Mouse (Mus musculus) embryonic facial prominence, embryonic 10.5 days (tissue): ENCODE data around the gene Utp4. TPM values are rescaled to one million over a fixed set of nuclear protein-coding genes. Genes with fewer than 3 reads are reported as not detected.

Source experiments
- DNase-seq: peaks from one replicate; pipeline ENCODE4 v3.0.0-alpha.2; 2017; ENCODE audit warnings: low spot score
- H3K27ac ChIP-seq: fragments of 300-500 bp; sonication (generic); replicated peaks from 2 replicates; pipeline ENCODE4 v1.5.1; 2016; ENCODE audit warnings: mild to moderate bottlenecking
- H3K27me3 ChIP-seq: fragments of 300-500 bp; sonication (generic); replicated peaks from 2 replicates; pipeline ENCODE4 v1.6.1; 2016; ENCODE audit warnings: low read depth, mild to moderate bottlenecking; ENCODE audit not compliant: poor library complexity, severe bottlenecking
- H3K36me3 ChIP-seq: fragments of 300-500 bp; sonication (generic); replicated peaks from 2 replicates; pipeline ENCODE4 v1.6.1; 2016; ENCODE audit warnings: mild to moderate bottlenecking, moderate library complexity
- H3K4me1 ChIP-seq: fragments of 300-500 bp; sonication (generic); 2 replicates; pipeline ENCODE4 v1.6.1; 2016
- H3K4me3 ChIP-seq: fragments of 300-500 bp; sonication (generic); 2 replicates; pipeline ENCODE4 v1.5.1; 2016; ENCODE audit warnings: mild to moderate bottlenecking, moderate library complexity
- H3K9me3 ChIP-seq: fragments of 300-500 bp; sonication (generic); 2 replicates; pipeline ENCODE4 v1.6.1; 2016; ENCODE audit warnings: mild to moderate bottlenecking
- WGBS: fragments of 180-500 bp; shearing (Covaris S2); methylation state at CpG from one replicate; pipeline ENCODE4 v1.1.7; 2016; 5-methylcytosine and 5-hydroxymethylcytosine counted together
- polyA plus RNA-seq: library from polyadenylated mRNA; unstranded; fragments of >200 nt; fragmentation: Nextera tagmentation; extraction: Ambion mirVana; gene quantifications from 2 replicates; pipeline ENCODE4 v1.2.1, GENCODE M21; 2016

Gene Utp4
- polyA plus RNA-seq, 1 experiment from 2014 or later: 100 TPM

- Histone ChIP-seq H3K27ac (no peak overlapping the region), H3K4me1 (peaks cover 49% of the 10 kb centered on the region), H3K4me3 (no peak overlapping the region), H3K9me3 (no peaks in the 10 kb centered on the region), H3K27me3 (peaks cover 23% of the 10 kb centered on the region), H3K36me3 (0 out of 2 replicates have a peak, but pooled peaks cover 2% of the 10 kb centered on the region)
- DNase-seq: no peak
- 77% methylated on average over 16 of the region's 16 CpGs for WGBS
Observed at GRCm38 (mm10) chr8:106934226-106934977, 41.0 kb downstream of the Utp4 start.

DNA sequence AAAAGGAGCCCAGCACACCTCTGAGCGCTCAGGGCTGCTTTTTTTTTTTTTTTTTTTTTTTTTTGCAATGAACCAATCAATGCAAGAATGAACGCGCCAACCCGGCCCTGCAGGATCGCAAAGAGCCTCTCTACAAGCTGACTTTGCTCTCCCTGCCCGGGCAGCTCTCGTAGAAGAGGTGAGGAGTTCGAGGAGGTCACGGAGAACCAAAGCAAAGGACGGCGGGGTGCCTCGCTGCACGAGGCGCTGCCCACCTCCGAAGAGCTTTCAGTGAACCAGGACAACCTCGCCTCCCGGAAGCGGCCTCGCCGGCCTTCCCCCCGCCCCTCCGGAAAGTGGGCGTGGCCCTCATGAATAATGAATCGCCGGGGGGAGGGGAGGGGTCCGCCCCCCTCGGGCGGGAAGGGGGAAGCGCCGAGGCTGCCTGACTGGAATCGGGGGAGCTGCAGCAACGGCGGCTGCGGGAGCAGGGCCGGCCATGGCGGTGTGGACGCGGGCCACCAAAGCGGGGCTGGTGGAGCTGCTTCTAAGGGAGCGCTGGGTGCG lies 42.0 kb downstream of the Utp4 start, which contains the start of gene Sntb2:
Sntb2 (plus strand) TSS at position 427 of the 546 bp plus-strand sequence.
- Histone ChIP-seq H3K9me3 (no peaks in the 10 kb centered on the region), H3K36me3 (0 out of 2 replicates have a peak, but pooled peaks cover 3% of the 10 kb centered on the region), H3K27me3 (peaks cover 23% of the 10 kb centered on the region), H3K27ac (peak within 1 kb of the TSS; percentile 96), H3K4me1 (peaks cover 47% of the 10 kb centered on the region), H3K4me3 (peak within 1 kb of the TSS; percentile 95)
- WGBS: under 1% methylated on average over 41 of the region's 41 CpGs
- DNase-seq: peak; percentile 98

DNA sequence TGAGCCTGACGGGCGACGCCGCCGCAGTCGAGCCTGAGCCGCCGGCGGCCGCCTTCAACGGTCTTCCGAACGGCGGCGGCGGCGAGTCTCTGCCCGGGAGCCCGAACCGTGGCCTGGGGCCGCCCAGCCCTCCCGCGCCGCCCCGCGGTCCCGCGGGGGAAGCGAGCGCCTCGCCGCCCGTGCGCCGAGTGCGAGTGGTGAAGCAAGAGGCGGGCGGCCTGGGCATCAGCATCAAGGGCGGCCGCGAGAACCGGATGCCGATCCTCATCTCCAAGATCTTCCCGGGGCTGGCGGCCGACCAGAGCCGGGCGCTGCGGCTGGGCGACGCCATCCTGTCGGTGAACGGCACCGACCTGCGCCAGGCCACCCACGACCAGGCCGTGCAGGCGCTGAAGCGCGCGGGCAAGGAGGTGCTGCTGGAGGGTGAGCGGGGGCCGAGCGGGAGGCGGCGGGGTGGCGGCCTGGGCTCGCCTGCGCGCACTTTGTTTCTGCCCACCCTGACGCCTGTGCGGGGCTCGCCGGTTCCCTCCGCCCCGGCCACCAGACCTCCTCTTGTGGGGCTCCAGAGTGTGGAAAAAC lies 42.6 kb downstream of the Utp4 start:
- H3K4me1 ChIP-seq: peaks cover 47% of the 10 kb centered on the region
- under 1% methylated on average over 76 of the region's 76 CpGs for WGBS
- peak overlapping the region; percentile 95 for H3K4me3 ChIP-seq
- 0 out of 2 replicates have a peak, but pooled peaks cover 3% of the 10 kb centered on the region for H3K36me3 ChIP-seq
- DNase-seq: peak; percentile 77
- peak overlapping the region; percentile 96 for H3K27ac ChIP-seq
- no peaks in the 10 kb centered on the region for H3K9me3 ChIP-seq
- H3K27me3 ChIP-seq: peaks cover 23% of the 10 kb centered on the region

DNA sequence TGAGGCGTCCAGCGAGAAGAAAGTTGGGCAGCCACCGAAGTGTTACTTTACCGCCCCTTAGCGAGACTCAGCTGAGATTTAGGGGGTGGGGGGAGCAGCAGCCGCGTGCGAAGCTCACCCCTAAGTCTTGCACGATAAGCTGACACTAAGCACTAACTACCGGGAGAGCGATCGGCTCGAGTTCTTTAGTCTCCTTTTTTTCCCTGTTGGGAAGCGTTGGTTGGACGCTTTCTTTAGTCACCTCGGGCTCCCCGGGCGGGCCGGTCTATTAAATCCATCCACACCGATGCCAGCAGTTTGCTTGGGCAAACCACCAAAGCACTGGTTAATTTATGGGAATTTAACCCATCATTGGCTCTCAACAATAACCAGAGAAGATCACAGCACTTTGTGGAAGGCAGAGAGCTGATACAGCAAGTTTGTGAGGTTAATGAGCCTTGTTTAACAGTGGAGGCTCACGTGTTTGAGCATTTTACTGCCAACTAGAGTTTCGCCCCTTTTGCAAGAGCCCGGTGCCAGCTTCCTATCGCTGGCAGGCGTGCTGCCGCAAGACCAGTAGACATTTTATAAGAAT lies 43.1 kb downstream of the Utp4 start:
- DNase-seq: no peak
- peaks cover 22% of the 10 kb centered on the region for H3K27me3 ChIP-seq
- peaks cover 42% of the 10 kb centered on the region for H3K4me1 ChIP-seq
- H3K4me3 ChIP-seq: peak overlapping the region; percentile 95
- WGBS: 2% methylated on average over 26 of the region's 26 CpGs
- peak overlapping the region; percentile 96 for H3K27ac ChIP-seq
- H3K36me3 ChIP-seq: 0 out of 2 replicates have a peak, but pooled peaks cover 3% of the 10 kb centered on the region
- no peaks in the 10 kb centered on the region for H3K9me3 ChIP-seq

- H3K4me1 ChIP-seq: peaks cover 38% of the 10 kb centered on the region
- 52% methylated on average over 14 of the region's 14 CpGs for WGBS
- H3K9me3 ChIP-seq: no peaks in the 10 kb centered on the region
- H3K27ac ChIP-seq: no peak overlapping the region
- 0 out of 2 replicates have a peak, but pooled peaks cover 3% of the 10 kb centered on the region for H3K36me3 ChIP-seq
- peak overlapping the region; percentile 95 for H3K4me3 ChIP-seq
- peaks cover 15% of the 10 kb centered on the region for H3K27me3 ChIP-seq
- no peak for DNase-seq
Observed at GRCm38 (mm10) chr8:106937081-106937800, 43.8 kb downstream of the Utp4 start.

GRCm38 (mm10) chr8:106941806-106942205 lies 48.4 kb downstream of the Utp4 start:
- Histone ChIP-seq H3K36me3 (peaks cover 10% of the 10 kb centered on the region), H3K27ac (no peak overlapping the region), H3K27me3 (no peaks in the 10 kb centered on the region), H3K4me3 (no peak overlapping the region), H3K4me1 (peaks cover 22% of the 10 kb centered on the region), H3K9me3 (no peaks in the 10 kb centered on the region)
- WGBS: 89% methylated on average over 3 of the region's 3 CpGs
- DNase-seq: no peak

DNA sequence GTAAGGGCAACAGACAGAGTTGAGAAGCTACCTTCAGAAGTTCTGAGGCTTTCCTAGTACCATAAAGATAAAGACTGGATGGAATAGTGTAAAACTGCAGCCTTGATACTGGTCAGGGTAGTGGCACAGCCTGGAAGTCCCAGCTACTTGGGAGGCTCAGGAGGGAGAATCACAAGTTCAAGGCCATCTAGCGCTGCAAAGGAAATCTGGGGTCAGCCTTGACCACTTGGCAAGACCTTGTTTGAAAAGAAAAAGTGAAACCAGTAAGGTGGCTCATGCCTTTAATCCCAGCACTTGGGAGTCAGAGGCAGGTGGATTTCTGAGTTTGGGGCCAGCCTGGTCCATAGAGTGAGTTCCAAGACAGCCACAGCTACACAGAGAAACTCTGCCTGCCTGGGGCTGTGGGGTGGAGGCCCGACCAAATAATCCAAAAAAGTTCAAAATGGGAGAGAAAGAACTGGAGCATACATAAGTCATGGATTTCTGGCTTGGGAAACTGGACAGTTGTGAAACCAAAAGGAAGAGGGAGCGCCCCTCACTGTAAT lies 50.5 kb downstream of the Utp4 start:
- Histone ChIP-seq H3K4me3 (no peak overlapping the region), H3K4me1 (0 out of 2 replicates have a peak, but pooled peaks cover 7% of the 10 kb centered on the region), H3K9me3 (no peaks in the 10 kb centered on the region), H3K27me3 (no peaks in the 10 kb centered on the region), H3K27ac (no peak overlapping the region), H3K36me3 (peaks cover 10% of the 10 kb centered on the region)
- no peak for DNase-seq
- WGBS: 85% methylated on average over 3 of the region's 3 CpGs

- 79% methylated on average over 3 of the region's 3 CpGs for whole genome bisulfite sequencing
- DNase-seq: no peak
Observed at GRCm38 (mm10) chr8:106944756-106945155, 51.3 kb downstream of the Utp4 start.

DNA sequence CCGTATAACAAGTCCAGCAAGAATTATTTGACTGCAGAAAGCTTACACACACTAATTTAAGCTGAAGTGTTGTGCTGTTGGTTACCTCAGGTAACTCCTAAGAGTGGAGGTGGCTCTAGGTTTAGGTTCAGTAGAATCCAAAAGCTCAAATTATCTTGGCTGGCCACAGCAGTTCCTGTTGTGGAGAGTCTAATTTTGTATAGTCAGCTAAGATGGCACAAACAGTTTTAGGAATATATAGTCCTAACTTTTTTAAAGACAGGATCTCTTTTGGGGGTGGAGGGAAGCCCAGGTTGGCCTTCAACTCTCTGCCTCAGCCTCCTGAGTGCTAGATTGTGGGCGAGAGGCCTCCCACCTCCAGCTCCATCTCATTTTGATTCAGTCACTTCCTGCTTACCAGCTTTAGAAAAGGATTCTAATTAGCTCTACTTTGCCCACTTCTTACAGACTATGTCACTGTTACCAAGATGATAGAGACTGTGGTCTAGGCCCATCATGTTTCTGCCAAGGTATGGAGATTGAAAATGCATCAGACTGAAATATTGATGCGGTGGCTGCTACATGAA lies 55.3 kb downstream of the Utp4 start:
- peaks cover 6% of the 10 kb centered on the region; the same call in 1 of the 2 replicates for H3K36me3 ChIP-seq
- whole genome bisulfite sequencing: 87% methylated on average over 3 of the region's 3 CpGs
- H3K9me3 ChIP-seq: no peaks in the 10 kb centered on the region
- no peaks in the 10 kb centered on the region for H3K4me1 ChIP-seq
- no peak for DNase-seq
- H3K4me3 ChIP-seq: no peak overlapping the region
- no peaks in the 10 kb centered on the region for H3K27me3 ChIP-seq
- no peak overlapping the region for H3K27ac ChIP-seq

More at GRCm38 (mm10) chr8:106944756-106945155, 51.3 kb downstream of the Utp4 start:
- Histone ChIP-seq H3K36me3 (peaks cover 8% of the 10 kb centered on the region), H3K27ac (no peak overlapping the region), H3K4me3 (no peak overlapping the region), H3K9me3 (no peaks in the 10 kb centered on the region), H3K27me3 (no peaks in the 10 kb centered on the region), H3K4me1 (0 out of 2 replicates have a peak, but pooled peaks cover 1% of the 10 kb centered on the region)

DNA sequence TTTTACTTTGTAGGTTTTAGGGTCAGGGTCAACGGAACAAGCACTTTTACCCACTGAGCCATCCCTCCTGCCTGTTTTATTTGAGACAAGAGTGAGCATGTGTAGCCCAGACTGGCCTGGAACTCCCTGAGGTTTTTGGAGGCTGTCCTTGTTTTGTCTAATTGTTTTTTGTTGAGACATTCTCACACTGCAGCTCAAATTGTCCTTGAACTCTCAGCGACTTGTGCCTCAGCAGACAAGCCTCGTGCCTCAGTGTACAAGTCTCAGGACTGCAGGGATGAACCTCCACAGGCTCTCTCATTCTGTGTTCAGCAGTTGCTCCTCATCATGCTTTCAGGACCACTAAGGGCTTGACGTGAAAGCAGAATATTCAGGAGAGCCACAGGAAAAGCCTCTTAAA lies 58.3 kb downstream of the Utp4 start:
- Histone ChIP-seq H3K4me3 (no peak overlapping the region), H3K27me3 (no peaks in the 10 kb centered on the region), H3K36me3 (peaks cover 6% of the 10 kb centered on the region; the same call in 1 of the 2 replicates), H3K9me3 (no peaks in the 10 kb centered on the region), H3K4me1 (no peaks in the 10 kb centered on the region), H3K27ac (no peak overlapping the region)
- 79% methylated on average over 4 of the region's 4 CpGs for WGBS
- DNase-seq: no peak

DNA sequence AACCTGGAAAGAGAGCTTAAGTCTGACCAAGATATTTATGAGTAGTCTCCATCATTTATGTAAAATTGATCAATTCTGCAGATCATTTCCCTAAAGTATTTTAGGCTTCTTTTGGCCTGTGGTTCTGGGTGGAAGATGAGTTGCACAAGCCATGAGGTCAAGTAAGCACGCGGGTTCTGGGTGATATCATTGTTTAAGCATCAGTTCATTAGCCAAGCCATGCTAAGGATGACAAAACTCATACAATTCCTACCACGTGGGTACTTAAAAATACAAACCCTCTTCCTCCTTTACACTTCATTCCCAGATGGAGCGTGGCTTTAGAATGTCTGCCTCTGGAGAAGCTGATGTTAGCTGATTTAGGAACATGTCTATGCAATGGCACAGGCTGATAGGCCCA lies 60.1 kb downstream of the Utp4 start:
- H3K36me3 ChIP-seq: peaks cover 8% of the 10 kb centered on the region; the same call in 1 of the 2 replicates
- no peaks in the 10 kb centered on the region for H3K9me3 ChIP-seq
- no peak overlapping the region for H3K4me3 ChIP-seq
- H3K27me3 ChIP-seq: no peaks in the 10 kb centered on the region
- no peak overlapping the region for H3K27ac ChIP-seq
- WGBS: 88% methylated on average over 4 of the region's 4 CpGs
- H3K4me1 ChIP-seq: no peaks in the 10 kb centered on the region
- DNase-seq: no peak
